Mouse (Mus musculus): Measurements from ENCODE around the gene Slc4a1ap. TPM values are rescaled to one million over a fixed set of nuclear protein-coding genes. Genes with fewer than 3 reads are reported as not detected.

Gene Slc4a1ap
- polyA plus RNA-seq (2015; fragmentation: Nextera tagmentation; extraction: Ambion mirVana): 30.2 and 30.8 TPM in 2 replicates

DNA sequence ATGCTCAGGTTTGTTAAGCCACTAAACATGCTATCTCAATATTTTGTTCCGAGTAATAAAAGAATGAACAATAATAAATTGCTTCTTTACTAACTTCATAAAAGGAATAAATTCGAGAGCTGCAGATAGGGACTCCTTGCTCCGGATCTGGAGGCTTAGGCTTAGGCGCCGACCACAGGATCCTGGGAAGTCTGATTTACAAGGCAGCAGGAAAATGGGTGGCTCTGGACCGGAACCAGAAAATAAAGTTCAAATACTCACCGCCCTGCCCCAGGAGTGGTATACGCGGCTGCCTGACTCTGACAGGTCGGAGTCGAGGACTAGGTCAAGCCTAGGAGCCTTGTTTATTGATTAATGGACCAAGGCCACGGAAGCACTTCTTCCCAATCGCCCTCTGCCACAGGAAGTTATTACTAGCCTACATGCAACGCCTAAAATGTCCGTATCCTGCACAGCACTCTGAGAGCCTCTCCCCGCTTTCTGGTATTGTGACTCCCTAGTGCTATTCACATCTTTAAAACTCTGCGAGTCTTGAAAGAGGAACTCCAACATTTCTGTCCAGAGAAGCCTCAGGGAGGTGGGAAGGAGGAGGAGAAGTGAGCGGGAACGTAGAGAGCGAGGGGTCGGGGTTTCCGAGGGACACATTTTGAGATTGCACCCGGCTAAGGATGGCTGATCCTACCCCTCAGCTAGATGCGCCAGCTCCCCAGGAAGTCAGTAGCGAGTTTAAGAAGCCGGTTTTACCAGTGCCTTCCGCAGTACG, at the start of gene Slc4a1ap:
Gene Slc4a1ap (plus strand): TSS at position 642 of the 763 bp plus-strand sequence.
- Histone ChIP-seq H3K27ac (peak within 1 kb of the TSS; percentile 88), H3K4me2 (peak within 1 kb of the TSS; percentile 93), H3K4me1 (peaks cover 21% of the 10 kb centered on the region), H3K9ac (peak within 1 kb of the TSS; percentile 85), H3K36me3 (peaks cover 37% of the 10 kb centered on the region), H3K4me3 (peak within 1 kb of the TSS; percentile 98), H3K27me3 (no peaks in the 10 kb centered on the region), H3K9me3 (no peaks in the 10 kb centered on the region)
- WGBS: under 1% methylated on average over 28 of the region's 28 CpGs
- ATAC-seq (ENCODE audit: insufficient number of reproducible peaks, low FRiP score, low TSS enrichment, low read depth): peak; percentile 61; the same call in 1 of the 2 replicates

DNA sequence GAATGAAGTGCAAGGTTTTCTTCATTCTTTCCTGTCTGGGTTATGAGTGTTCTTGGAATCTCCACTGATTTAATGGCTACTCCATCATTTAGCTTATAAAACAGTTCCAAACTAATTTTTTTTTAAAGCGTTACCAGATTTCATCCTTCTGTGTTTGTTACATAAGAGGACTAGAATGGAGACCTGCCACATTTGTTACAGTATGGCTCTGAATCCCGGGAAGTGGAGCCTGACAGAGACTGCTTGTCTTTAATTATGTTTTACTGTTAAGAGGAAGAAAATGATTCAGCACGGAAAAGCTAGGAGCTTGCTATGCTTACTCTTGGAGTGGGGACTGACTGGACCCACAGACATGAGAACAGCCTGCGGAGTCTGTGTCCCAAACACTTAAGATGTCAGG, 46.3 kb upstream of the Slc4a1ap start:
- Histone ChIP-seq H3K9ac (no peak overlapping the region), H3K4me1 (no peaks in the 10 kb centered on the region), H3K4me3 (no peak overlapping the region), H3K36me3 (peaks cover 70% of the 10 kb centered on the region), H3K9me3 (no peaks in the 10 kb centered on the region), H3K4me2 (no peak overlapping the region), H3K27me3 (no peaks in the 10 kb centered on the region), H3K27ac (no peak overlapping the region)
- 95% methylated on average over 4 of the region's 4 CpGs for WGBS
- no peak for ATAC-seq (ENCODE audit: insufficient number of reproducible peaks, low FRiP score, low TSS enrichment, low read depth)

DNA sequence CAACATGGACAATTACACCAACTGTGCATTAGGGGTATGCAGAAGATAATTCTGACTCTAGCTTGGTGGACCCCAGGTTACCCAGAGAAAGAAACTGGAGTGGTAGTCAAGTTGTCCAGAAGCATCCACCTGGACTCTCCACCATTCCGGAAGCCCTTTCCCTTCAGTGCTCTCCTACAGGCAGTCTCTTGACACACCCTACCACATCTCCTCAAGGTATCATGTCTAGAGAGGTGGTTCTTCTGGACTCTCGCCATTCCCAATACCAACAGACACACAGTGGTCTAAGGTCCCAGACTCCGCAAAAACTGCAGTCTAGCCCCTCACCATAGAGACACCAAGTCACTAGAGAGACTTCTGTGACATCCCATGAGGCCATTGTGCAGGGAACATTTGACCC, 41.4 kb upstream of the Slc4a1ap start, which contains the start of gene 4930548H24Rik:
Gene 4930548H24Rik (plus strand): TSS at position 301 of the 400 bp plus-strand sequence.
- H3K27ac ChIP-seq: no peak within 1 kb of the TSS
- no peak within 1 kb of the TSS for H3K9ac ChIP-seq
- H3K9me3 ChIP-seq: no peaks in the 10 kb centered on the region
- 93% methylated on average over 3 of the region's 3 CpGs for WGBS
- H3K36me3 ChIP-seq: peaks cover 27% of the 10 kb centered on the region
- no peaks in the 10 kb centered on the region for H3K4me1 ChIP-seq
- H3K4me2 ChIP-seq: no peak within 1 kb of the TSS
- H3K4me3 ChIP-seq: no peak within 1 kb of the TSS
- ATAC-seq (ENCODE audit: insufficient number of reproducible peaks, low FRiP score, low TSS enrichment, low read depth): no peak
- H3K27me3 ChIP-seq: no peaks in the 10 kb centered on the region

DNA sequence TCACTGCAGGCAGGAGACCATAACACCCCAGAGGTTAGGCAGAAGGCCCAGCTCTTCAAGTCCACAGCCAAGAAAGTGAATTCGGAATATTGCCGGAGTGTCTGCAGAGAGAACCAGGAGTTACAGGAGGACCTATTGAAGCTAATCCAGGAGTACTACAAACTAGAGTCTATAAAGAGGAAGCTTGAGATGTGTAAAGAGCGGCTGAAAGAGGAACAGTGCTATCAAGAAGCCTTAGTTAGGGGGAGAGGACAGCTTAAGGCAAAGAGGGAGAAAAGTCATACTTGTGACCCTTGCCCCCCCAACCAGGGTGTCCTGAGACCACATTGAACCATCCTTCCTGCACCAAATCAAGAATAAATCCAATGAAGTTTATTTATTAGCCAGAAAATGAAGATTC, 38.9 kb upstream of the Slc4a1ap start:
- no peak overlapping the region for H3K9ac ChIP-seq
- 90% methylated on average over 3 of the region's 3 CpGs for WGBS

DNA sequence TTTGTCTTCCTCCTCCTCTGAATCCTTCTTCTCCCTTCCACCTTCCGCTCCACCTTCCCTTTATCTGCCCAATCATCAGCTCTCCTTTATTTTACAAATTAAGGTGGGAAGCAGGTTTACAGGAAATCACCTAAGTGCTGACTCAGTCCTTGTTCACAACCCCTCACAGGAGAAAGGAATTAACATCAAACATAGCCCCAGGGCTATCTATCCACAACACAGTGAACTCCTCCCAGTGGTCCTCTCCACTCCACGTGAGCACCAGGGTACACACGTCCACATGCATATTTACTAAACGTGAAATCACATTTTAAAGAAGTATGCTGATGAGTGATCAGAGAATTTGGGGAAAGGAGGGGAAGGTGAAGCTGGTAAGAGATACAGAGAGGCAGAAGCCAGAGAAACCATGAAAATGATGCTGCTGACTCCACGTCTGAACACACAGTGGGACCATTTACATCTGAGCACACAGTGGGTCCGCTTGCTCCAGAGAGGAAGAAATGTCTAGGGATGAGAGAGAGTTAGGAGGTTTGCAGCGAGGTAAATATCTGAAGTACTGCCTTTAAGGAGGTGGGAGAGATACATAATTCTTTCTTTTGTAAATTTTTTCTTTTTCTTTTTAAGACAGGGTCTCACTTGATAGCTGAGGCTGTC, 37.6 kb upstream of the Slc4a1ap start:
- H3K9ac ChIP-seq: no peak overlapping the region
- ATAC-seq (ENCODE audit: insufficient number of reproducible peaks, low FRiP score, low TSS enrichment, low read depth): no peak
- peaks cover 4% of the 10 kb centered on the region; the same call in 1 of the 2 replicates for H3K36me3 ChIP-seq
- H3K27ac ChIP-seq: no peak overlapping the region
- H3K4me1 ChIP-seq: no peaks in the 10 kb centered on the region
- H3K27me3 ChIP-seq: no peaks in the 10 kb centered on the region
- H3K9me3 ChIP-seq: no peaks in the 10 kb centered on the region
- H3K4me2 ChIP-seq: no peak overlapping the region
- WGBS: 59% methylated on average over 7 of the region's 7 CpGs
- H3K4me3 ChIP-seq: no peak overlapping the region

More for the DNA sequence above, 38.9 kb upstream of the Slc4a1ap start:
- Histone ChIP-seq H3K27me3 (no peaks in the 10 kb centered on the region), H3K4me1 (no peaks in the 10 kb centered on the region), H3K9me3 (no peaks in the 10 kb centered on the region), H3K36me3 (peaks cover 4% of the 10 kb centered on the region; the same call in 1 of the 2 replicates), H3K27ac (no peak overlapping the region), H3K4me2 (no peak overlapping the region), H3K4me3 (no peak overlapping the region)
- ATAC-seq (ENCODE audit: insufficient number of reproducible peaks, low FRiP score, low TSS enrichment, low read depth): no peak

DNA sequence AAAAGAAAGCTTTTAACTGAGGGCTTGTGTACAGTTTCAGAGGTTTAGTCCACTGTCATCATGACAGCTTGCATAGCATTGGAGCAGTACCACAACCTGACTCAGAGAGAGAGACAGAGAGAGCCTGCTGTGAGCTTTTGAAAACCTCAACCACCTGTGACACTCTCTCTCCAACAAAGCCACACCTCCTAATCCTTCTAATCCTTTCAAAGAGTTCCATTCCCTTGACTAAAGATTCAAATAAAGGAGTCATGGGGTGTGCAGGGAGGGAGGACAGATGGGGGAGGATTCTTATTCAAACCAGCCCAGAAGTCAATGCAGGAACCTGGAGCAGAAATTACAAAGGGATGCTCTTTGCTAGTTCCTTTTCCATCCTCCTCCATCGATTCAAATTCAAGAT, 34.8 kb upstream of the Slc4a1ap start:
- H3K4me3 ChIP-seq: no peak overlapping the region
- ATAC-seq (ENCODE audit: insufficient number of reproducible peaks, low FRiP score, low TSS enrichment, low read depth): no peak
- no peaks in the 10 kb centered on the region for H3K9me3 ChIP-seq
- H3K27me3 ChIP-seq: no peaks in the 10 kb centered on the region
- peaks cover 8% of the 10 kb centered on the region for H3K4me1 ChIP-seq
- no peak overlapping the region for H3K27ac ChIP-seq
- no peak overlapping the region for H3K9ac ChIP-seq
- no peak overlapping the region for H3K4me2 ChIP-seq
- 85% methylated on average over 1 of the region's 1 CpGs for WGBS
- H3K36me3 ChIP-seq: peaks cover 7% of the 10 kb centered on the region

DNA sequence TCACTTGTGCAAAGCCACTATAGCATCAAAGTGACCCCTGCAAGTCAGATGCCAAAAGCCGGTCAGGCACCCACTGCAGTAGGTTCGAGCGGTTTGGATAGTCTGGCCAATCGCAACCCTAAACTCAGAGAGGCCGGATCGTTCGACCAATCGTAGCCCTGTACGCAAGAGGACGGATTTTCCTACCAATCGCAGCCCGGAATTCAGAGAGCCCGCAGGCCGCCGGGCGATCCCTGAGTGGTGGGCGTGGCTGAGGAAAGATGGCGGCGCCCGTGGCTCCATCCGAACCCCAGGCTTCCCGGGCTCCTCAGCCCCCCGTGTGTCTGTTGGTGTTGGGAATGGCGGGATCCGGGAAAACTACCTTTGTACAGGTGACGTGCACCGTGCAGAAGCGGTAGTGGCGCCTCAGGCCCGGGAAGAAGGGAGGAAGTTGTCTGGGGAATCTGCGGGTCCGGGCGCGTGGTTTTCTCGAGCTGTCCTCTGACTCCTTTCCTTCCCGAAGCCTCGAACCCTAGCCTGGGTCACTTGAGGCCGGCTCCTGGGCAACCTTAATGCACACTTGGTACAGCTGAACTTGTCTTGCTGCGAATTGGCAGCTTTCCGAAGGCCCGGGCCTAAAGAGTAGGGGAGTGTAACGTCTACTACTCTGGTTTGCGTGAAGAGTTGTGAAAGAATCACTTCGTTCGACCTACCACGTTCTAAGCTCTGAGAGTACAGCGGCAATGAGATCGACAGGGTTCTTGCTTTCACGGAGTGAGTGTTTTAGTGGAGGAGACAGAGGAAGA, 32.1 kb upstream of the Slc4a1ap start, which contains the start of gene Gpn1:
Gene Gpn1 (plus strand): TSS at position 229 of the 785 bp plus-strand sequence.
- H3K36me3 ChIP-seq: peaks cover 32% of the 10 kb centered on the region
- H3K4me2 ChIP-seq: peak within 1 kb of the TSS; percentile 76
- under 1% methylated on average over 49 of the region's 49 CpGs for WGBS
- peak within 1 kb of the TSS; percentile 82 for H3K4me3 ChIP-seq
- H3K9me3 ChIP-seq: no peaks in the 10 kb centered on the region
- peak; percentile 96 for ATAC-seq (ENCODE audit: insufficient number of reproducible peaks, low FRiP score, low TSS enrichment, low read depth)
- H3K9ac ChIP-seq: peak within 1 kb of the TSS; percentile 47
- H3K4me1 ChIP-seq: peaks cover 8% of the 10 kb centered on the region
- H3K27me3 ChIP-seq: no peaks in the 10 kb centered on the region
- no peak within 1 kb of the TSS for H3K27ac ChIP-seq

DNA sequence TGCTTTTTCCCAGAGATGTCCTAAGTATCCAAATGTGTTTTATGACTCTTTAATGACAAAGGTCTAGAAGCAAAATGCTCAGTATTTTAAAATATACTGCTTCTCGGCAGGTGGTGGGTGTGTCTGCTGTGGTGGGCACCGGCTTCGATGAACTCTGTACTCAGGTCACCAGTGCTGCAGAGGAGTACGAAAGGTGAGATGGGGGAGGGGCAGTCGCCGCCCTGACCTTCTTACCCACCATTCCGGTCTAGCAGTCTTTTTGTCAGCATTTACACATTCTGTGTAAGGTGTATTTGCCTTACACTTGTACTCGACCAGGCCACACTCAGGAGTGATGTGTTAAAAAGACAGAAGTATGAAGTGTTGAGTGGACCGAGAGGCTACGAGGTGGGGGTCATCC, 22.0 kb upstream of the Slc4a1ap start:
- Histone ChIP-seq H3K27ac (no peak overlapping the region), H3K4me3 (no peak overlapping the region), H3K36me3 (peaks cover 86% of the 10 kb centered on the region), H3K9ac (no peak overlapping the region), H3K4me1 (no peaks in the 10 kb centered on the region), H3K9me3 (no peaks in the 10 kb centered on the region), H3K4me2 (no peak overlapping the region), H3K27me3 (no peaks in the 10 kb centered on the region)
- WGBS: 86% methylated on average over 10 of the region's 10 CpGs
- ATAC-seq (ENCODE audit: insufficient number of reproducible peaks, low FRiP score, low TSS enrichment, low read depth): no peak

DNA sequence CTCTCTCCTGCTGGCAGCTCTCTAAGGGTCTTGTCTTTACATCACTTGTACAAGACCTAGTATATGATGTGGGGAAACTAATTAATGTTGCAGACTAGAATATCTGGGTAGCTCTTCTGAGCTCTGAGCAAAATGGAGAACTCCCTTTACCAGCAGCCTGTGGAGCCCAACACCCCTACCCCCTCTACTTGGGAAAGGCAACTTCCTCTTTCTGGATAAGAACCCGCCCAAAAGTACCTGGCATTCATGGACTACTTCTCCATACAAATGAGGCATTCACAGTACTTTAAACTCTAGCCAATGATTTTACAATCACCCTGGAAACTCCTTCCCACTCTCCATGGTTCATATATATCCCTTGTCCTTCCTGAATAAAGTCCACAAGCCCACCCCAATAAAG, 14.3 kb upstream of the Slc4a1ap start:
- Histone ChIP-seq H3K27ac (no peak overlapping the region), H3K4me3 (no peak overlapping the region), H3K9me3 (no peaks in the 10 kb centered on the region), H3K4me2 (no peak overlapping the region), H3K27me3 (no peaks in the 10 kb centered on the region), H3K4me1 (no peaks in the 10 kb centered on the region), H3K9ac (no peak overlapping the region), H3K36me3 (peaks cover 91% of the 10 kb centered on the region)
- WGBS: 81% methylated on average over 1 of the region's 1 CpGs
- ATAC-seq (ENCODE audit: insufficient number of reproducible peaks, low FRiP score, low TSS enrichment, low read depth): no peak

DNA sequence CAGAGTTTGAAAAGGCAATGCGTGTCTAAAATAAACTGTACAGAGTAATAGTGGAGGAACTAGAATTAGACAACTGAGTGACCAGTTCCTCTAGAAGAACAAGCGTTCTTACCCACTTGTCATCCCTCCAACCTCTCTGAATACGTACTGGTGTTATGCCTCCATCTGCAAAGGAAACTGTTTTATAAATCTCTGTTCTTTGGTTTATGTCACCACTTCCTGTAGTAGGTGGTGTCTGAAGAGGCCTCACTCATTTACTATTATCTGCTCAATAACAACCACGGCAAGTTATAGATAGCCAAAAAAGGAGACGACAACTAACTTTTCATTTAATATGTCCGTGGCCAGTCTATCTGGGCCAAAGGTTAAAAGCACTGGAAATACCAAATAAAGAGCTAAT, 6.2 kb upstream of the Slc4a1ap start:
- no peaks in the 10 kb centered on the region for H3K9me3 ChIP-seq
- H3K4me3 ChIP-seq: no peak overlapping the region
- 93% methylated on average over 6 of the region's 6 CpGs for WGBS
- no peak overlapping the region for H3K27ac ChIP-seq
- no peak overlapping the region for H3K4me2 ChIP-seq
- no peaks in the 10 kb centered on the region for H3K27me3 ChIP-seq
- peaks cover 71% of the 10 kb centered on the region for H3K36me3 ChIP-seq
- no peak for ATAC-seq (ENCODE audit: insufficient number of reproducible peaks, low FRiP score, low TSS enrichment, low read depth)
- no peak overlapping the region for H3K9ac ChIP-seq
- peaks cover 2% of the 10 kb centered on the region for H3K4me1 ChIP-seq

DNA sequence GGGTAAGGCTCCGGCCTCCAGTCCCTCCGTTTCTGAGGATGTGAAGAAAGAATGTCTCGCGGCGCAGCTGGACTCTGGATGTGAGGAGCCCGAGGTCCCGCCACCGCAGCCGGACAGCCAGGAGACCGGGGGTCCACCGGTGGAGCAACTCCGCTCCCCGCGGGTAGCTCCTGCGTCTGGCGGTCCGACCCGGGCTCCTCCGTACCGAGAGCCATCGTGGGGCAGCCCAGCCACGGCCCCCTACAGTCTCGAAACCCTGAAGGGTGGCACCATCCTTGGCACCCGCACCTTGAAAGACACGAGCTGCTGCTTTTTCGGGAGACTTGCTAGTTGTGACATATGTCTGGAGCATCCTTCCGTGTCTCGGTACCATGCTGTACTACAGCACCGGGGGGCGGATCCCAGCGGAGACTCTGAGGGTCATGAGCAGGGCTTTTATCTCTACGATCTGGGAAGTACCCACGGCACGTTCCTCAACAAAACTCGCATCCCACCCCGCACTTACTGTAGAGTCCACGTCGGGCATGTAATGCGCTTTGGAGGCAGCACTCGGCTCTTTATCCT, 404 bp downstream of the Slc4a1ap start:
- Histone ChIP-seq H3K4me2 (peak overlapping the region; percentile 93), H3K27me3 (no peaks in the 10 kb centered on the region), H3K4me3 (peak overlapping the region; percentile 98), H3K9me3 (no peaks in the 10 kb centered on the region), H3K4me1 (peaks cover 21% of the 10 kb centered on the region), H3K9ac (peak overlapping the region; percentile 85), H3K27ac (peak overlapping the region; percentile 88), H3K36me3 (peaks cover 38% of the 10 kb centered on the region)
- 2% methylated on average over 40 of the region's 40 CpGs for WGBS
- ATAC-seq (ENCODE audit: insufficient number of reproducible peaks, low FRiP score, low TSS enrichment, low read depth): no peak

Measured in limb, embryonic 15.5 days (tissue).